Mouse (Mus musculus) midbrain, embryonic 13.5 days (tissue): ENCODE measurements at regions not wholly inside any gene's neighbourhood (a gene's known extent, or its start where the extent isn't known, plus 50 kb on each side); places are given as distances from the start of the nearest gene placed in this dataset.
"Not testable (repeated sequence)": the region's sequence is repeated elsewhere in the genome, so short reads cannot be mapped to it uniquely, and the experiment has no call there.

ENCODE experiments used
- ATAC-seq: fragments of 200-750 bp; cut with Nextera tagmentation; 2 replicates; pipeline ENCODE4 v1.8.0; 2017; ENCODE audit warnings: mild to moderate bottlenecking, moderate TSS enrichment, moderate library complexity
- H3K27ac ChIP-seq: fragments of 300-500 bp; sonication (generic); 2 replicates; pipeline ENCODE4 v1.5.1; 2015; ENCODE audit warnings: inconsistent platforms, mild to moderate bottlenecking, moderate library complexity
- H3K27me3 ChIP-seq: fragments of 300-500 bp; sonication (generic); 2 replicates; pipeline ENCODE4 v1.6.1; 2015; ENCODE audit warnings: mild to moderate bottlenecking, inconsistent platforms
- H3K36me3 ChIP-seq: fragments of 300-500 bp; sonication (generic); 2 replicates; pipeline ENCODE4 v1.6.1; 2015; ENCODE audit warnings: mild to moderate bottlenecking, inconsistent platforms
- H3K4me1 ChIP-seq: fragments of 300-500 bp; sonication (generic); replicated peaks from 2 replicates; pipeline ENCODE4 v1.6.1; 2015; ENCODE audit warnings: inconsistent platforms
- H3K4me2 ChIP-seq: fragments of 300-500 bp; sonication (generic); replicated peaks from 2 replicates; pipeline ENCODE4 v1.6.1; 2015; ENCODE audit warnings: moderate library complexity, mild to moderate bottlenecking, inconsistent platforms
- H3K4me3 ChIP-seq: fragments of 300-500 bp; sonication (generic); replicated peaks from 2 replicates; pipeline ENCODE4 v1.5.1; 2015; ENCODE audit warnings: mild to moderate bottlenecking, inconsistent platforms
- H3K9ac ChIP-seq: fragments of 300-500 bp; sonication (generic); replicated peaks from 2 replicates; pipeline ENCODE4 v1.6.1; 2015; ENCODE audit warnings: mild to moderate bottlenecking, inconsistent platforms
- H3K9me3 ChIP-seq: fragments of 300-500 bp; sonication (generic); 2 replicates; pipeline ENCODE4 v1.6.1; 2016; ENCODE audit warnings: mild to moderate bottlenecking, inconsistent platforms
- WGBS: fragments of 180-500 bp; shearing (Covaris S2); methylation state at CpG from one replicate; pipeline ENCODE4 v1.1.7; 2015; 5-methylcytosine and 5-hydroxymethylcytosine counted together

DNA sequence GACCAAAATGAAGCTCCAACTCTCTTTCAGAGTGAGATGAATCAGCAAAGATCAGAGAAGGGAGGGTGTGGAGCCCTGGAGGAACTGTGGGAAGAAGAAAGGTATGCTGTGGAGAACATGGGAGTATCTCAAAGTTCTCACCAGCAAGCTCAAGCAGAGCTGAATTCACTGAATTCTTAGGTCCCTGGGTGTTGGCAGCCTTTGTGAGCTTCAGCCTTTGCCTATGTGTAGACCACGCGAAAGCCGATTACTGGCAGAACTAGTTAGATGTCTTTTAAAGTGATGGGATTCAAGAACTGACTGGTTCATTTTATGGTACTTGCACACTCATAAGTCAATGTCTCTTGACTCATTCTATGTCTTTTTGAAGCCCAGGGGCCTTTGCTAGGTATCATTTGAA, 491.2 kb upstream of the Hsf2 start:
- H3K27me3 ChIP-seq = no peaks in the 10 kb centered on the region
- no peak overlapping the region for H3K4me2 ChIP-seq
- no peaks in the 10 kb centered on the region; the same call in 1 of the 2 replicates for H3K4me1 ChIP-seq
- no peak overlapping the region for H3K27ac ChIP-seq
- ATAC-seq = no peak
- 95% methylated on average over 3 of the region's 3 CpGs for WGBS
- no peak overlapping the region for H3K4me3 ChIP-seq
- H3K9me3 ChIP-seq = no peaks in the 10 kb centered on the region
- H3K36me3 ChIP-seq = no peaks in the 10 kb centered on the region
- no peak overlapping the region for H3K9ac ChIP-seq

- H3K36me3 ChIP-seq = no peaks in the 10 kb centered on the region
- H3K4me1 ChIP-seq = no peaks in the 10 kb centered on the region; the same call in 1 of the 2 replicates
- peak overlapping the region; percentile 33 for H3K4me2 ChIP-seq
- no peak overlapping the region for H3K9ac ChIP-seq
- ATAC-seq = peak; percentile 93
- no peak overlapping the region for H3K4me3 ChIP-seq
- H3K9me3 ChIP-seq = no peaks in the 10 kb centered on the region
- H3K27me3 ChIP-seq = no peaks in the 10 kb centered on the region
- WGBS = 23% methylated on average over 16 of the region's 16 CpGs
- H3K27ac ChIP-seq = no peak overlapping the region
Measured at GRCm38 (mm10) chr10:57000892-57001722, 485.1 kb upstream of the Hsf2 start.

DNA sequence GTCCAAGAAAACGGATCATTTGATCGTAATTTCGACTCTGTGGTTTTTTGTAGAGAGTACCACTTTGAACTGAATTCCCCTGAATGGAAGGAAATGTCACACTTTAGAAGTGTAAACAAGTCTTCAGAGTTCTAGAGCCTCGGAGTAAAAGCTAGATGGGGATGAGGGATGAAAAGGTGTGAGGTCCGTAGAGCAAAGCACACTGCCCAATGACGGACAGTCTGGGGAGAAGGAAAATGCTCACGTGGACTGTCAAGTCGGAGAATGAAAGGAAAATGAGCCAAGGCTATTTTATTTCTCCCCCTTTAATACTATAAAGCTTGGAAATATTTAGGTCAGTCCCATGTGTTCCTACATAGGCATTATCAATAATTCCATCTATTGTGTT, 484.5 kb upstream of the Hsf2 start:
- no peak overlapping the region for H3K9ac ChIP-seq

GRCm38 (mm10) chr10:57037641-57038040, 448.5 kb upstream of the Hsf2 start:
- H3K9me3 ChIP-seq = no peaks in the 10 kb centered on the region
- no peak for ATAC-seq
- WGBS = 97% methylated on average over 2 of the region's 2 CpGs

More for the DNA sequence above, 484.5 kb upstream of the Hsf2 start:
- Histone ChIP-seq H3K4me2 (no peak overlapping the region), H3K4me1 (no peaks in the 10 kb centered on the region; the same call in 1 of the 2 replicates), H3K36me3 (no peaks in the 10 kb centered on the region), H3K27ac (no peak overlapping the region), H3K27me3 (no peaks in the 10 kb centered on the region), H3K9me3 (no peaks in the 10 kb centered on the region), H3K4me3 (no peak overlapping the region)
- 76% methylated on average over 8 of the region's 8 CpGs for WGBS
- ATAC-seq = 0 out of 2 replicates have a peak, but pooled peaks have one; percentile 41

DNA sequence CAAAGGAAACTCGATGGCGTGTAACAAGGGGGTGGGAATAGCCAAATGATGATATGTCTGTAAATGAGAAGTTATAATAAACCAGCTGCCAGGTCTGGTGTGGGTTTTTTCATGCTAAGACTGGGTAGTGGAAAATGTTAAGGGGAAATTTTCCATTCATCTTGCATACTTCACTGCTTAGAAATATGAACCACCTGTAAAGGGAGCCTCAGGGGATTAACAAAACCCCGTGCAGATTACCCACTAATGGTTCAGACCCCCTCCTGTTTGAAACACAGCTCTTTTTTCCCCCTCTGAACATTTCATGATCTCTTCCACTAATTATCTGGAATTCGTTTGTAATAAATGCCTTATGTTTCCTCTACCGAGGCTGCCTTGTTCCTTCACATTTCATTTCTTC, 446.0 kb upstream of the Hsf2 start:
- Histone ChIP-seq H3K4me2 (no peak overlapping the region), H3K4me3 (no peak overlapping the region), H3K27ac (no peak overlapping the region), H3K4me1 (no peaks in the 10 kb centered on the region), H3K9me3 (no peaks in the 10 kb centered on the region), H3K36me3 (no peaks in the 10 kb centered on the region), H3K9ac (no peak overlapping the region), H3K27me3 (no peaks in the 10 kb centered on the region)
- ATAC-seq = no peak
- WGBS = 72% methylated on average over 5 of the region's 5 CpGs

More at GRCm38 (mm10) chr10:57037641-57038040, 448.5 kb upstream of the Hsf2 start:
- H3K4me1 ChIP-seq = no peaks in the 10 kb centered on the region
- H3K4me3 ChIP-seq = no peak overlapping the region
- no peaks in the 10 kb centered on the region for H3K27me3 ChIP-seq
- H3K9ac ChIP-seq = no peak overlapping the region
- H3K4me2 ChIP-seq = no peak overlapping the region
- no peaks in the 10 kb centered on the region for H3K36me3 ChIP-seq
- H3K27ac ChIP-seq = no peak overlapping the region

DNA sequence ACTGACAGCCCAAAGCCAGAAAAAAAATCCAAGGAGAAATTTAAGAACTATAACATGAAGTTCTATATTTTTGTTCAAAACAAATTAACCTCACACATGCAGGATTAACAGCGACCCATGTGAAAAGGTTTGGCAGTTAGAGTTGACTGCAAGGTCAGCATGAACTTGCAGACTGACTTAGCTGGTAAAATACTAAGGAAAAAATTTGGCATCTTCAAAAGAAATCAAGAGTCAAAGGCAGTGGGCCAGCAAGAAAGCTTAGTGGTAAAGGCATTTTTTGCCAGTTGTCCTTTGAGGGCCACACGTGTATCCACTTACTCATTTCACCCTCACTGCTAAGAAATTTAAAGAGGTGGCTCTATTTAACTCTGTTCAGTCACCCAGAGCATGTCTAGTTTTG, 440.2 kb upstream of the Hsf2 start:
- no peak overlapping the region for H3K27ac ChIP-seq
- WGBS = 90% methylated on average over 2 of the region's 2 CpGs
- no peak overlapping the region for H3K4me2 ChIP-seq
- ATAC-seq = no peak
- no peaks in the 10 kb centered on the region for H3K4me1 ChIP-seq
- H3K27me3 ChIP-seq = no peaks in the 10 kb centered on the region
- H3K9ac ChIP-seq = no peak overlapping the region
- no peak overlapping the region for H3K4me3 ChIP-seq
- no peaks in the 10 kb centered on the region for H3K36me3 ChIP-seq
- no peaks in the 10 kb centered on the region for H3K9me3 ChIP-seq

DNA sequence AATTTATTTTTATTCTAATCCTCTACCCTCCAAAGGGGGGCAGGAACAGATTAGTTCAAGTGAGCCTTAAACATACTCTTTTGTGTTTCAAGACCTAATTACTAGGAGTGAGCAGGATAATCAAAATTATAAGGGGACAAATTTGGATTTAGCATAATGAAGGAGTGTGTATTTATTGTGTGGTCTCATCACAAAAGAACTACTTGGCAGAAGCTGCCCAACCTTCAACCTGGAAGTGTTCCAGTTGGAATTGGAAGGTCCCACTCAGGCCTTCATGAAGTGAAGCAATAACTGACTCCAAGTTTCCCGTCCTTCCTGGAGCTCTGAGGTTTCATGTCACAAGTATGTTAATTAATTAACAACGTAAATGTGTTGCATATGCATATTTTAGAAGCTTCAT, 439.3 kb upstream of the Hsf2 start:
- Histone ChIP-seq H3K36me3 (no peaks in the 10 kb centered on the region), H3K9me3 (no peaks in the 10 kb centered on the region), H3K9ac (no peak overlapping the region), H3K27me3 (no peaks in the 10 kb centered on the region), H3K4me3 (no peak overlapping the region), H3K4me2 (no peak overlapping the region), H3K27ac (no peak overlapping the region), H3K4me1 (no peaks in the 10 kb centered on the region)
- 68% methylated on average over 2 of the region's 2 CpGs for WGBS
- no peak for ATAC-seq

- no peak for ATAC-seq
- Histone ChIP-seq H3K27ac (no peak overlapping the region), H3K4me2 (no peak overlapping the region), H3K36me3 (no peaks in the 10 kb centered on the region), H3K27me3 (no peaks in the 10 kb centered on the region), H3K9ac (no peak overlapping the region), H3K4me3 (no peak overlapping the region), H3K9me3 (no peaks in the 10 kb centered on the region), H3K4me1 (no peaks in the 10 kb centered on the region)
Measured at GRCm38 (mm10) chr10:57047719-57048118, 438.5 kb upstream of the Hsf2 start.

DNA sequence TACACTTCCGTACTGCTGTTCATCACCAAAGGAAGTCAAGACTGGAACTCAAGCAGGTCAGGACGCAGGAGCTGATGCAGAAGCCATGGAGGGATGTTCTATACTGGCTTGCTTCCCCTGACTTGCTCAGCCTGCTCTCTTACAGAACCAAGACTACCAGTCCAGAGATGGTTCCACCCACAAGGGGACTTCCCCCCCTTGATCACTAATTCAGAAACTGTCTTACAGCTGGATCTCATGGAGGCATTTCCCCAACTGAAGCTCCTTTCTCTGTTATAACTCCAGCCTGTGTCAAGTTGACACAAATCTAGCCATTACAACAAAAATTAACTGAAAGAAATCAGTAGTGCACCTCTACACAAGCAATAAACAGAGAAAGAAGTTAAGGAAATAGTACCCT, 432.8 kb upstream of the Hsf2 start:
- not testable (repeated sequence) for H3K27ac ChIP-seq, H3K4me3 ChIP-seq, H3K9me3 ChIP-seq, H3K27me3 ChIP-seq, ATAC-seq, H3K4me2 ChIP-seq, H3K36me3 ChIP-seq, H3K4me1 ChIP-seq, H3K9ac ChIP-seq
- WGBS = 87% methylated on average over 2 of the region's 2 CpGs

- H3K4me1 ChIP-seq = no peaks in the 10 kb centered on the region
- WGBS = 96% methylated on average over 2 of the region's 2 CpGs
- H3K4me3 ChIP-seq = no peak overlapping the region
- no peaks in the 10 kb centered on the region for H3K9me3 ChIP-seq
- no peak overlapping the region for H3K4me2 ChIP-seq
- H3K27ac ChIP-seq = no peak overlapping the region
- no peak overlapping the region for H3K9ac ChIP-seq
- H3K36me3 ChIP-seq = no peaks in the 10 kb centered on the region
- no peaks in the 10 kb centered on the region for H3K27me3 ChIP-seq
- no peak for ATAC-seq
Measured at GRCm38 (mm10) chr10:57090131-57090530, 396.1 kb upstream of the Hsf2 start.

DNA sequence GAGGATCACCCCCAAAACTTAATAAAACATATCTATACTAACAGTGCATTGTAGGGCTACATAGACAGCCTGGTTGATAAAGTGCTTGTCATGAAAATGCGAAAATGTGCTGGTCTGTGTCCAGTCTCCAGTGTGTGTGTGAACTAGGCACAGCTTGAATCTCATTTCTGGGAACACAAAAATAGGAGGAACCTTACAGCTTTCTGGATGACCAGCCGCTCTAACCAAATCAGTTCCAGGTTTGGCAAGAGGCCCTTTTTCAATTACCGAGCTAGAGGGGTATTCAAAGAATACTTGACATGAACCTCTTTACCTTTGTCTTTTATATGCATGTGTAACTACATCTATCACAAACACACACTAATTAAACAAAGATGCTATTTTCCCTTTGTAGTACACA, 390.3 kb upstream of the Hsf2 start:
- H3K4me1 ChIP-seq = no peaks in the 10 kb centered on the region

GRCm38 (mm10) chr10:57113359-57113758, 372.8 kb upstream of the Hsf2 start:
- 90% methylated on average over 2 of the region's 2 CpGs for WGBS
- H3K4me1 ChIP-seq = no peaks in the 10 kb centered on the region
- no peaks in the 10 kb centered on the region for H3K9me3 ChIP-seq
- H3K9ac ChIP-seq = no peak overlapping the region
- no peaks in the 10 kb centered on the region for H3K27me3 ChIP-seq
- no peak overlapping the region for H3K4me2 ChIP-seq
- no peaks in the 10 kb centered on the region for H3K36me3 ChIP-seq
- ATAC-seq = no peak
- H3K4me3 ChIP-seq = no peak overlapping the region
- H3K27ac ChIP-seq = no peak overlapping the region

More for the DNA sequence above, 390.3 kb upstream of the Hsf2 start:
- Histone ChIP-seq H3K9me3 (no peaks in the 10 kb centered on the region), H3K27ac (no peak overlapping the region), H3K4me2 (no peak overlapping the region), H3K4me3 (no peak overlapping the region), H3K27me3 (no peaks in the 10 kb centered on the region), H3K9ac (no peak overlapping the region), H3K36me3 (no peaks in the 10 kb centered on the region)
- no peak for ATAC-seq
- WGBS = 88% methylated on average over 3 of the region's 3 CpGs
